Mouse (Mus musculus): Measurements from ENCODE around the gene Gm17332.
"Not testable (repeated sequence)": the region's sequence is repeated elsewhere in the genome, so short reads cannot be mapped to it uniquely, and the experiment has no call there.

DNA sequence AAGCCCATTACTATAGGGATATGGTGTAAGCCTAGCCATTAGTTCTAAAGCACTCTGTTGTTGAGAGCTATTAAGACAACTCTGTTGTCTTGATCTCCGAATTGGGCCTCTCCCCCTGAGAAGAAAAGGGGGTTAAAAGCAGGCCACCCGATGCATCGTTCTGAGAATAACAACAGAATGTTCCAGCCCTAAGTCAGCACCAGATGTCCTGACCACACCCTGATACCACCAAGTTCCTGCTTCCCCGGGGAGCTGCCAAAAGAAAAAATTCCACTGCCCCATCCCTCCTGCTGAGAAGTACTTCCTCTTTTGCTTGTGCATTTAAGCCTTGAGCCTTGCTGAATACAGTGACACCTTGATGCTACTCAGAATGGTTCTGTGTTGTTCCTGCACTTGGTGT, 48.5 kb downstream of the Gm17332 start:
- not testable (repeated sequence) for TF ChIP-seq POLR2A (IDR thresholded peaks at IDR 0.05; ENCODE audit: borderline replicate concordance, extremely low read depth, insufficient read depth, insufficient read length, poor library complexity, severe bottlenecking); CTCF (IDR thresholded peaks at IDR 0.05; ENCODE audit: borderline replicate concordance, extremely low read depth, insufficient read depth, insufficient read length)

Measured in brain, embryonic 14.5 days (tissue).